Mouse (Mus musculus): ENCODE measurements around the gene Gm10337. TPM values are rescaled to one million over a fixed set of nuclear protein-coding genes. Genes with fewer than 3 reads are reported as not detected.

Gene Gm10337
- polyA plus RNA-seq, 1 experiment: not detected

DNA sequence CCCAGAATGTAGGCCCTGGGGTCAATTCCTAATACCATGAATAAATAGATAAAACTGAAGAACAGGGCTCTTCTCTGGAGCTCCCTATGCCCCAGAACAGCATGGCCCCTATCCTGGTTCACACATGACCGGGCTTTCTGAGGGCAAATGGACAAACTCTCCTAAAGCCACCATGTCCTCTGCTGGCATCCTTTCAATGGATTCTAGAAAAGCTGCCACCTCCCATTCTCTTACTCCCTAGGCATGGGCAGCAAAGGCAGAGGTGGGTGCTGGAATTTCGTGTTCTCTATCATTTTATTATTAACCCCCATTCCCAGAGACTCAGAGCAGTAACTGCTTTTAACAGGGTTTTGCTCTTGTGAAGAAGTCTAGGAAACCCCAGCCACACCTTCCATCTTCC is 11.7 kb downstream of the Gm10337 start:
- Histone ChIP-seq H3K27me3 (ENCODE audit: control insufficient read depth, insufficient read depth, low read length) (no peaks in the 10 kb centered on the region), H3K27ac (ENCODE audit: insufficient read depth, low read length) (no peak overlapping the region), H3K36me3 (ENCODE audit: control insufficient read depth, insufficient read depth, low read length) (no peaks in the 10 kb centered on the region), H3K4me3 (ENCODE audit: extremely low read depth, insufficient read depth, insufficient read length) (no peak overlapping the region), H3K4me1 (ENCODE audit: control insufficient read depth, insufficient read depth, insufficient read length) (peaks cover 5% of the 10 kb centered on the region; the same call in 1 of the 2 replicates)
- 86% methylated on average over 2 of the region's 2 CpGs for WGBS
- DNase-seq (ENCODE audit: low read depth in 1 of 2, low spot score in 2 of 2): no peak
- TF ChIP-seq POLR2A (IDR thresholded peaks at IDR 0.05; ENCODE audit: low read depth, low read length) (no peak), CTCF (IDR thresholded peaks at IDR 0.05; ENCODE audit: extremely low read depth, insufficient read depth, insufficient read length, insufficient replicate concordance) (no peak)

DNA sequence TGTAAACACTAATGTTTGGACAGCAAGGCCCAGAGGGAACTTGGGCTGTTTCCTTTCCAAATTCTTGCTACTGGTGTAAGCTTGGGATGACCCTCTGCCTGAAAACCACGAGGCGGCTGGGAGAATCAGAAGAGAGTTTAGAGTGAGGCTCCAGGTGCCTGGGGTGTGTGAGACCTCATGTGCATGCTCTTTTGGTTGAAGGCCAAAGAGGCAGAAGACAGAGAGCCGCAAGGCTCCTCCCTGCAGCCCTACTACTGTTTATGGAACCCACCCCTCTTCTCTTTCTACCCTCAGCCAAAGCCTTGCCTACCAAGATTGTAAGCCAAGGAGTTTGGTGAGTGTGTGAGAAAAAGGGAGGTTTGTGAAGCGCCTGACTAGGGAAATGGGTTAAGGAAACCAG is 12.3 kb downstream of the Gm10337 start:
- H3K4me1 ChIP-seq (ENCODE audit: control insufficient read depth, insufficient read depth, insufficient read length): peaks cover 2% of the 10 kb centered on the region; the same call in 1 of the 2 replicates
- DNase-seq (ENCODE audit: low read depth in 1 of 2, low spot score in 2 of 2): no peak
- H3K27ac ChIP-seq (ENCODE audit: insufficient read depth, low read length): no peak overlapping the region
- no peak for TF ChIP-seq CTCF (IDR thresholded peaks at IDR 0.05; ENCODE audit: extremely low read depth, insufficient read depth, insufficient read length, insufficient replicate concordance)
- TF ChIP-seq POLR2A (IDR thresholded peaks at IDR 0.05; ENCODE audit: low read depth, low read length): no peak
- H3K4me3 ChIP-seq (ENCODE audit: extremely low read depth, insufficient read depth, insufficient read length): no peak overlapping the region
- 91% methylated on average over 4 of the region's 4 CpGs for WGBS
- H3K27me3 ChIP-seq (ENCODE audit: control insufficient read depth, insufficient read depth, low read length): no peaks in the 10 kb centered on the region
- H3K36me3 ChIP-seq (ENCODE audit: control insufficient read depth, insufficient read depth, low read length): no peaks in the 10 kb centered on the region

DNA sequence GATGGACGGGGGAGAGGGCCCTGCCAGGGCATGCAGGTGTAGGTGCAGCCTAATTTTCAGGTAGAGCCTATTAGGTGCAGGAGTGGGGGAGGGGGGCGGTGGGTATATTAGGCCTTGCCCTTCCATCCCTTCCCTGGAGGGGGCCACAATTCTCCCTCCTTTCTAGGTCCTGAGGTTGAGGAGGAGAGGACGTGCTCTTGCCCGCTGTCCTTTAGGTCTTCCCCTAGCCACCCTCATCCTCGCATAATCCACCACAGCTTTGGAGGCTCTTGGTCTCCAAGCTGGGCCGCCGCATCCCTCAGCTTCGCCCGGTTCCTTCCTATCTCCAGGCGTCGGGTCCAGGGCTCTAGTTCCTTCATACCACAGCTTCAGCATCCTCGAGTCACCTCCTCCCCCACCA is 12.8 kb downstream of the Gm10337 start:
- whole genome bisulfite sequencing: 19% methylated on average over 12 of the region's 12 CpGs
- Histone ChIP-seq H3K36me3 (ENCODE audit: control insufficient read depth, insufficient read depth, low read length) (no peaks in the 10 kb centered on the region), H3K27ac (ENCODE audit: insufficient read depth, low read length) (peak overlapping the region; percentile 23; the same call in 1 of the 2 replicates), H3K4me3 (ENCODE audit: extremely low read depth, insufficient read depth, insufficient read length) (peak overlapping the region; percentile 74), H3K27me3 (ENCODE audit: control insufficient read depth, insufficient read depth, low read length) (no peaks in the 10 kb centered on the region), H3K4me1 (ENCODE audit: control insufficient read depth, insufficient read depth, insufficient read length) (peaks cover 2% of the 10 kb centered on the region; the same call in 1 of the 2 replicates)
- no peak for TF ChIP-seq CTCF (IDR thresholded peaks at IDR 0.05; ENCODE audit: extremely low read depth, insufficient read depth, insufficient read length, insufficient replicate concordance)
- no peak for TF ChIP-seq POLR2A (IDR thresholded peaks at IDR 0.05; ENCODE audit: low read depth, low read length)
- DNase-seq (ENCODE audit: low read depth in 1 of 2, low spot score in 2 of 2): no peak

DNA sequence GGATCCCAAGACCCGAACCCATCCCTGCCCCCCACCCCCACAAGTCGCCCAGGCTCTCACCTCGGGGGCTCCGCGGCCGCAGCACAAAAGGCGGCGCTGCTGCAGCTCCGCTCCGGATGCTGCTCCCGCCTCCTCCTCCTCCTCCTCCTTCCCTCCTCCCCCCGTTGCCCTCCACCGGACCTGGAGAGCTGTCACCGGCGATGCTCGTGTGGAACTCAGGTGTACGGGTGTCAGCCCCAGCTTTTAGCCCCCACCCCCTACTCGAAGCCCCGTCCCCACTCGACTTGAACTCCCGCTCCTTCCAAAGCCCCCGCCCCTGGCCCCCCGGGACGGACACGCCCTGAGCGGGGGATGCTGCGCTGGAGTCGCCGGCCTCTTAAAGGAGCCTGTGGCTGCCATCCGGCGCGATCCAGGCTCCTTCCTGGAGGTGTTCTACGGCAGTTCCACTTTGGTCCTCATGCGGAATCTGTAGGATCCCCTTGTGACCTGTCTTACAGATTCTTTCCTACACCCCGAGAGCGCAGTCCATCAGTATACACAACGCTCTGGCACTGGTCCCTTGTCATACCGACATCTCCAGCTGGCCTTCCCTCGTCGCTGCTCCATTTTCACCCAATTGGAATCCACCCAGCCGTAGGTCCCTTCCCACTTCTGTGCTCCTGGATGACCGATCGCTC is 13.3 kb downstream of the Gm10337 start, which contains the start of gene Map3k12:
TSS of gene Map3k12 (minus strand) at position 337 of the 677 bp plus-strand sequence.
- under 1% methylated on average over 42 of the region's 43 CpGs for WGBS
- Histone ChIP-seq H3K27ac (ENCODE audit: insufficient read depth, low read length) (peak within 1 kb of the TSS; percentile 49), H3K36me3 (ENCODE audit: control insufficient read depth, insufficient read depth, low read length) (0 out of 2 replicates have a peak, but pooled peaks cover 1% of the 10 kb centered on the region), H3K4me3 (ENCODE audit: extremely low read depth, insufficient read depth, insufficient read length) (peak within 1 kb of the TSS; percentile 74), H3K27me3 (ENCODE audit: control insufficient read depth, insufficient read depth, low read length) (no peaks in the 10 kb centered on the region), H3K4me1 (ENCODE audit: control insufficient read depth, insufficient read depth, insufficient read length) (peaks cover 2% of the 10 kb centered on the region; the same call in 1 of the 2 replicates)
- DNase-seq (ENCODE audit: low read depth in 1 of 2, low spot score in 2 of 2): peak in 1 of 2 experiments; percentile 39
- TF ChIP-seq POLR2A (IDR thresholded peaks at IDR 0.05; ENCODE audit: low read depth, low read length) (no peak), CTCF (IDR thresholded peaks at IDR 0.05; ENCODE audit: extremely low read depth, insufficient read depth, insufficient read length, insufficient replicate concordance) (no peak)

- WGBS: under 1% methylated on average over 10 of the region's 10 CpGs
- no peak for DNase-seq (ENCODE audit: low read depth in 1 of 2, low spot score in 2 of 2)
- TF ChIP-seq CTCF (IDR thresholded peaks at IDR 0.05; ENCODE audit: extremely low read depth, insufficient read depth, insufficient read length, insufficient replicate concordance) (no peak), POLR2A (IDR thresholded peaks at IDR 0.05; ENCODE audit: low read depth, low read length) (peak; percentile 73)
- Histone ChIP-seq H3K27me3 (ENCODE audit: control insufficient read depth, insufficient read depth, low read length) (no peaks in the 10 kb centered on the region), H3K4me3 (ENCODE audit: extremely low read depth, insufficient read depth, insufficient read length) (peak overlapping the region; percentile 74), H3K27ac (ENCODE audit: insufficient read depth, low read length) (peak overlapping the region; percentile 49), H3K36me3 (ENCODE audit: control insufficient read depth, insufficient read depth, low read length) (peaks cover 3% of the 10 kb centered on the region; the same call in 1 of the 2 replicates), H3K4me1 (ENCODE audit: control insufficient read depth, insufficient read depth, insufficient read length) (peaks cover 2% of the 10 kb centered on the region; the same call in 1 of the 2 replicates)
Observed at GRCm38 (mm10) chr15:102517631-102517975, 14.1 kb downstream of the Gm10337 start.

- Histone ChIP-seq H3K27me3 (ENCODE audit: control insufficient read depth, insufficient read depth, low read length) (no peaks in the 10 kb centered on the region), H3K27ac (ENCODE audit: insufficient read depth, low read length) (peak within 1 kb of the TSS; percentile 99), H3K36me3 (ENCODE audit: control insufficient read depth, insufficient read depth, low read length) (peaks cover 3% of the 10 kb centered on the region; the same call in 1 of the 2 replicates), H3K4me3 (ENCODE audit: extremely low read depth, insufficient read depth, insufficient read length) (peak within 1 kb of the TSS; percentile 93), H3K4me1 (ENCODE audit: control insufficient read depth, insufficient read depth, insufficient read length) (peaks cover 2% of the 10 kb centered on the region; the same call in 1 of the 2 replicates)
- TF ChIP-seq CTCF (IDR thresholded peaks at IDR 0.05; ENCODE audit: extremely low read depth, insufficient read depth, insufficient read length, insufficient replicate concordance) (no peak), POLR2A (IDR thresholded peaks at IDR 0.05; ENCODE audit: low read depth, low read length) (peak; percentile 9; the same call in 1 of the 2 replicates)
- under 1% methylated on average over 60 of the region's 60 CpGs for WGBS
- DNase-seq (ENCODE audit: low read depth in 1 of 2, low spot score in 2 of 2): peak; percentile 98 to 99
Observed at GRCm38 (mm10) chr15:102517976-102518858, 14.7 kb downstream of the Gm10337 start, which contains the start of gene Tarbp2. Gene Tarbp2 (plus strand): TSS chr15:102518192.
